Mouse (Mus musculus) CH12.LX (cell line): ENCODE data around the gene Abtb1.

Source experiments
- EP300 ChIP-seq: IDR thresholded peaks from 2 replicates; pipeline ENCODE4 v1.6.1; 2011; ENCODE audit warnings: low read length, improper control_type of control experiment
- MAX ChIP-seq: IDR thresholded peaks from 2 replicates; pipeline ENCODE4 v1.6.1; 2011; ENCODE audit warnings: low read length, improper control_type of control experiment

GRCm38 (mm10) chr6:88803051-88803450 is 38.7 kb downstream of the Abtb1 start:
- no peak for TF ChIP-seq EP300
- no peak for TF ChIP-seq MAX
